ENCODE assay signal across 1 mouse cellular context in genomic region chr5:30678069-30678468, GRCm38 (mm10). TPM values are rescaled to one million over a fixed set of nuclear protein-coding genes. Genes with fewer than 3 reads are reported as not detected.
"Had no signal": no experiment of that assay in that cellular context is flagged by ENCODE, and none has a peak within 500 bp of the region (broad histone marks: within the 10 kb centered on the region; RNA-seq: fewer than 3 reads in every experiment).

No protein-coding gene starts in this region.

RNA-seq across cellular contexts. Expression of gene Dpysl5, which starts 33.3 kb away (rescaled TPM):
- total RNA-seq: neutrophil, adult 5-6 weeks had no signal
